Mouse (Mus musculus): ENCODE data around the gene 2610318N02Rik.
"Not testable (repeated sequence)": the region's sequence is repeated elsewhere in the genome, so short reads cannot be mapped to it uniquely, and the experiment has no call there.

2610318N02Rik gene

GRCm38 (mm10) chr16:17124871-17125520 lies at the start of gene 2610318N02Rik:
2610318N02Rik (minus strand) TSS chr16:17125167.
- DNase-seq (ENCODE audit: low spot score in 2 of 2): peak; percentile 49 to 50

- DNase-seq (ENCODE audit: low spot score in 2 of 2): no peak
Measured at GRCm38 (mm10) chr16:17168049-17168448, 43.1 kb upstream of the 2610318N02Rik start.

GRCm38 (mm10) chr16:17167179-17167578 lies 42.2 kb upstream of the 2610318N02Rik start:
- no peak for DNase-seq (ENCODE audit: low spot score in 2 of 2)

- not testable (repeated sequence) for DNase-seq (ENCODE audit: low spot score in 2 of 2)
Measured at GRCm38 (mm10) chr16:17165478-17165877, 40.5 kb upstream of the 2610318N02Rik start.

GRCm38 (mm10) chr16:17154346-17154745 lies 29.4 kb upstream of the 2610318N02Rik start:
- DNase-seq (ENCODE audit: low spot score in 2 of 2): no peak

- DNase-seq (ENCODE audit: low spot score in 2 of 2): no peak
Measured at GRCm38 (mm10) chr16:17151874-17152273, 26.9 kb upstream of the 2610318N02Rik start.

GRCm38 (mm10) chr16:17150520-17151258 lies 25.7 kb upstream of the 2610318N02Rik start:
- DNase-seq (ENCODE audit: low spot score in 2 of 2): no peak

- DNase-seq (ENCODE audit: low spot score in 2 of 2): no peak
Measured at GRCm38 (mm10) chr16:17148084-17148483, 23.1 kb upstream of the 2610318N02Rik start.

- peak in 1 of 2 experiments; percentile 29 for DNase-seq (ENCODE audit: low spot score in 2 of 2)
Measured at GRCm38 (mm10) chr16:17147391-17147929, 22.5 kb upstream of the 2610318N02Rik start.

GRCm38 (mm10) chr16:17146772-17147235 lies 21.8 kb upstream of the 2610318N02Rik start, which contains the start of gene Ccdc116:
Ccdc116 (minus strand) TSS chr16:17147229.
- DNase-seq (ENCODE audit: low spot score in 2 of 2): peak; percentile 68 to 72

- no peak for DNase-seq (ENCODE audit: low spot score in 2 of 2)
Measured at GRCm38 (mm10) chr16:17144339-17144738, 19.4 kb upstream of the 2610318N02Rik start, which contains the start of gene Ydjc. Ydjc (plus strand) TSS chr16:17144621.

GRCm38 (mm10) chr16:17137355-17137754 lies 12.4 kb upstream of the 2610318N02Rik start:
- no peak for DNase-seq (ENCODE audit: low spot score in 2 of 2)

GRCm38 (mm10) chr16:17132906-17133200 lies 7.9 kb upstream of the 2610318N02Rik start:
- no peak for DNase-seq (ENCODE audit: low spot score in 2 of 2)

- DNase-seq (ENCODE audit: low spot score in 2 of 2): peak; percentile 95 to 98
Measured at GRCm38 (mm10) chr16:17132089-17132905, 7.3 kb upstream of the 2610318N02Rik start, which contains the start of gene Sdf2l1. Sdf2l1 (minus strand) TSS chr16:17132383.

GRCm38 (mm10) chr16:17131191-17132088 lies 6.5 kb upstream of the 2610318N02Rik start:
- DNase-seq (ENCODE audit: low spot score in 2 of 2): no peak

GRCm38 (mm10) chr16:17127292-17127691 lies 2.3 kb upstream of the 2610318N02Rik start:
- no peak for DNase-seq (ENCODE audit: low spot score in 2 of 2)

GRCm38 (mm10) chr16:17124119-17124870 lies 672 bp downstream of the 2610318N02Rik start:
- no peak for DNase-seq (ENCODE audit: low spot score in 2 of 2)

- no peak for DNase-seq (ENCODE audit: low spot score in 2 of 2)
Measured at GRCm38 (mm10) chr16:17121569-17121968, 3.4 kb downstream of the 2610318N02Rik start.

GRCm38 (mm10) chr16:17117309-17117799 lies 7.6 kb downstream of the 2610318N02Rik start:
- DNase-seq (ENCODE audit: low spot score in 2 of 2): no peak

All from frontal cortex, postnatal 14 days (tissue).